In genomic region chr15:8097853-8098252, GRCm38 (mm10) we compare ENCODE assay signal across 8 mouse cellular contexts. TPM values are rescaled to one million over a fixed set of nuclear protein-coding genes. Genes with fewer than 3 reads are reported as not detected.
DNase-seq lines count a peak whose midpoint lies in the region; ATAC-seq and TF ChIP-seq lines count a peak whose summit lies in the region.

No protein-coding gene starts in this region.

- peaks cover 10% of the 10 kb centered on the region for H3K4me1 ChIP-seq in liver, embryonic 15.5 days (replicated peaks)
- H3K4me1 ChIP-seq in testis, adult 2 months (ENCODE audit: control insufficient read depth, insufficient read depth, low read length), result peaks cover 2% of the 10 kb centered on the region

- no peaks in the 10 kb centered on the region for H3K9me3 ChIP-seq in liver, embryonic 15.5 days (replicated peaks)

- no peak overlapping the region for H3K9ac ChIP-seq in liver, embryonic 15.5 days

- TF ChIP-seq CTCF in testis, adult 2 months (IDR thresholded peaks at IDR 0.05; ENCODE audit: control insufficient read depth, insufficient read depth, insufficient replicate concordance, low read depth, low read length), result peak; percentile 17; the same call in 1 of the 2 replicates

- H3K4me2 ChIP-seq in liver, embryonic 15.5 days, result peak overlapping the region; percentile 69

- ATAC-seq in liver, embryonic 15.5 days (ENCODE audit: insufficient read depth), result no peak

- WGBS in liver, embryonic 15.5 days (ENCODE audit: insufficient replicate concordance), result 15% methylated on average over 7 of the region's 7 CpGs

- no peak overlapping the region for H3K27ac ChIP-seq in liver, embryonic 15.5 days (replicated peaks)
- no peak overlapping the region for H3K27ac ChIP-seq in testis, adult 2 months (ENCODE audit: control insufficient read depth, insufficient read depth, low read depth, low read length)

- H3K27me3 ChIP-seq in liver, embryonic 15.5 days, result no peaks in the 10 kb centered on the region
- H3K27me3 ChIP-seq in testis, adult 2 months (ENCODE audit: control insufficient read depth, insufficient read depth, low read length), result no peaks in the 10 kb centered on the region

- peak; percentile 87 for DNase-seq in CD4-positive, CD25-positive, alpha-beta regulatory T cell, adult 2 months (ENCODE audit: low read depth, low spot score)
- peak; percentile 37 to 77 for DNase-seq in adrenal gland, adult (ENCODE audit: inconsistent age in 2 of 2, low spot score in 1 of 2)
- DNase-seq in embryo, embryonic 9.5 days (ENCODE audit: extremely low spot score), result peak; percentile 35
- DNase-seq in heart, adult 8-10 months (ENCODE audit: low spot score), result peak; percentile 45
- peak; percentile 68 for DNase-seq in kidney, adult 9 months
- peak; percentile 68 to 80 for DNase-seq in natural killer cell, adult 2 months (ENCODE audit: low spot score in 2 of 2)

- H3K36me3 ChIP-seq in liver, embryonic 15.5 days (replicated peaks), result peaks cover 22% of the 10 kb centered on the region
- H3K36me3 ChIP-seq in testis, adult 2 months (ENCODE audit: control insufficient read depth, insufficient read depth, low read length), result no peaks in the 10 kb centered on the region

- peak overlapping the region; percentile 90 for H3K4me3 ChIP-seq in liver, embryonic 15.5 days (replicated peaks)
- peak overlapping the region; percentile 43 for H3K4me3 ChIP-seq in testis, adult 2 months (ENCODE audit: control insufficient read depth, low read depth, low read length)

- TF ChIP-seq POLR2A in testis, adult 2 months (IDR thresholded peaks at IDR 0.05; ENCODE audit: control insufficient read depth, low read depth, low read length), result no peak

RNA-seq across cellular contexts. Expression of gene Wdr70, which starts 1.2 kb away (rescaled TPM):
- total RNA-seq in heart, adult 8-10 months (2022), result 10 to 100 TPM; 18.8 to 22.6 (median 21.3) TPM
- 19.9 and 22.7 TPM in 2 replicates for polyA plus RNA-seq in liver, embryonic 15.5 days (2015; fragmentation: Nextera tagmentation; extraction: Ambion mirVana)
- polyA plus RNA-seq in testis, adult 2 months (2012; rRNA removed), result 24.2 and 31.3 TPM in 2 replicates

RNA-seq across cellular contexts. Expression of gene Nup155, which starts 11.2 kb away (rescaled TPM):
- total RNA-seq in heart, adult 8-10 months (2022), result 10 to 100 TPM in 3 of 4 experiments, 1 to 10 TPM in 1; 9.5 to 11.4 (median 10.4) TPM
- 9.0 and 9.5 TPM in 2 replicates for polyA plus RNA-seq in liver, embryonic 15.5 days (2015; fragmentation: Nextera tagmentation; extraction: Ambion mirVana)
- 15.4 and 18.5 TPM in 2 replicates for polyA plus RNA-seq in testis, adult 2 months (2012; rRNA removed)

Comparison
In these comparisons a context has a peak if more than half of its experiments do, and no peak if none do; other contexts are left out.
1. DNase-seq: peak in every context shown above with its lines; median percentile 87 in CD4-positive, CD25-positive, alpha-beta regulatory T cell, adult 2 months; 74 in natural killer cell, adult 2 months; 68 in kidney, adult 9 months; 57 in adrenal gland, adult; 45 in heart, adult 8-10 months; 35 in embryo, embryonic 9.5 days.